Mouse (Mus musculus) liver, embryonic 15.5 days (tissue): ENCODE measurements around the gene Mydgf. TPM values are rescaled to one million over a fixed set of nuclear protein-coding genes. Genes with fewer than 3 reads are reported as not detected.

ENCODE experiments used
- ATAC-seq: fragments of 200-750 bp; cut with Nextera tagmentation; 2 replicates; pipeline ENCODE4 v1.8.0; 2017; ENCODE audit warnings: moderate number of reproducible peaks, mild to moderate bottlenecking, moderate library complexity; ENCODE audit not compliant: insufficient read depth
- H3K27ac ChIP-seq: fragments of 300-500 bp; sonication (generic); replicated peaks from 2 replicates; pipeline ENCODE4 v1.5.1; 2015; ENCODE audit warnings: mild to moderate bottlenecking, inconsistent platforms
- H3K27me3 ChIP-seq: fragments of 300-500 bp; sonication (generic); 2 replicates; pipeline ENCODE4 v1.6.1; 2015; ENCODE audit warnings: mild to moderate bottlenecking, inconsistent platforms
- H3K36me3 ChIP-seq: fragments of 300-500 bp; sonication (generic); replicated peaks from 2 replicates; pipeline ENCODE4 v1.6.1; 2015; ENCODE audit warnings: moderate library complexity, mild to moderate bottlenecking, inconsistent platforms
- H3K4me1 ChIP-seq: fragments of 300-500 bp; sonication (generic); replicated peaks from 2 replicates; pipeline ENCODE4 v1.6.1; 2015; ENCODE audit warnings: inconsistent platforms
- H3K4me2 ChIP-seq: fragments of 300-500 bp; sonication (generic); 2 replicates; pipeline ENCODE4 v1.6.1; 2015; ENCODE audit warnings: moderate library complexity, mild to moderate bottlenecking, inconsistent platforms
- H3K4me3 ChIP-seq: fragments of 300-500 bp; sonication (generic); replicated peaks from 2 replicates; pipeline ENCODE4 v1.5.1; 2015; ENCODE audit warnings: mild to moderate bottlenecking, inconsistent platforms
- H3K9ac ChIP-seq: fragments of 300-500 bp; sonication (generic); 2 replicates; pipeline ENCODE4 v1.6.1; 2015; ENCODE audit warnings: moderate library complexity, mild to moderate bottlenecking, inconsistent platforms
- H3K9me3 ChIP-seq: fragments of 300-500 bp; sonication (generic); replicated peaks from 2 replicates; pipeline ENCODE4 v1.6.1; 2016; ENCODE audit warnings: inconsistent platforms
- WGBS: fragments of 180-500 bp; shearing (Covaris S2); methylation state at CpG from one replicate; pipeline ENCODE4 v1.1.7; 2015; ENCODE audit warnings: mixed read lengths; ENCODE audit not compliant: insufficient replicate concordance; 5-methylcytosine and 5-hydroxymethylcytosine counted together
- polyA plus RNA-seq: library from polyadenylated mRNA; unstranded; fragments of >200 nt; fragmentation: Nextera tagmentation; extraction: Ambion mirVana; gene quantifications from 2 replicates; pipeline ENCODE4 v1.2.1, GENCODE M21; 2015

Gene Mydgf
- polyA plus RNA-seq, 1 experiment from 2014 or later: 58.6 TPM

GRCm38 (mm10) chr17:56194357-56194756, 10.6 kb upstream of the Mydgf start:
- Histone ChIP-seq H3K4me2 (no peak overlapping the region), H3K4me3 (no peak overlapping the region), H3K27me3 (no peaks in the 10 kb centered on the region), H3K4me1 (no peaks in the 10 kb centered on the region), H3K36me3 (peaks cover 88% of the 10 kb centered on the region), H3K27ac (no peak overlapping the region), H3K9ac (no peak overlapping the region), H3K9me3 (no peaks in the 10 kb centered on the region)
- ATAC-seq: 0 out of 2 replicates have a peak, but pooled peaks have one; percentile 4
- WGBS: 76% methylated on average over 12 of the region's 12 CpGs

- WGBS: 68% methylated on average over 6 of the region's 6 CpGs
- Histone ChIP-seq H3K27ac (no peak overlapping the region), H3K36me3 (peaks cover 84% of the 10 kb centered on the region), H3K9ac (no peak overlapping the region), H3K4me2 (no peak overlapping the region), H3K27me3 (no peaks in the 10 kb centered on the region), H3K4me3 (no peak overlapping the region), H3K9me3 (no peaks in the 10 kb centered on the region), H3K4me1 (no peaks in the 10 kb centered on the region)
- ATAC-seq: no peak
These were observed 7.5 kb upstream of the Mydgf start for GRCm38 (mm10) chr17:56191266-56191665.

DNA sequence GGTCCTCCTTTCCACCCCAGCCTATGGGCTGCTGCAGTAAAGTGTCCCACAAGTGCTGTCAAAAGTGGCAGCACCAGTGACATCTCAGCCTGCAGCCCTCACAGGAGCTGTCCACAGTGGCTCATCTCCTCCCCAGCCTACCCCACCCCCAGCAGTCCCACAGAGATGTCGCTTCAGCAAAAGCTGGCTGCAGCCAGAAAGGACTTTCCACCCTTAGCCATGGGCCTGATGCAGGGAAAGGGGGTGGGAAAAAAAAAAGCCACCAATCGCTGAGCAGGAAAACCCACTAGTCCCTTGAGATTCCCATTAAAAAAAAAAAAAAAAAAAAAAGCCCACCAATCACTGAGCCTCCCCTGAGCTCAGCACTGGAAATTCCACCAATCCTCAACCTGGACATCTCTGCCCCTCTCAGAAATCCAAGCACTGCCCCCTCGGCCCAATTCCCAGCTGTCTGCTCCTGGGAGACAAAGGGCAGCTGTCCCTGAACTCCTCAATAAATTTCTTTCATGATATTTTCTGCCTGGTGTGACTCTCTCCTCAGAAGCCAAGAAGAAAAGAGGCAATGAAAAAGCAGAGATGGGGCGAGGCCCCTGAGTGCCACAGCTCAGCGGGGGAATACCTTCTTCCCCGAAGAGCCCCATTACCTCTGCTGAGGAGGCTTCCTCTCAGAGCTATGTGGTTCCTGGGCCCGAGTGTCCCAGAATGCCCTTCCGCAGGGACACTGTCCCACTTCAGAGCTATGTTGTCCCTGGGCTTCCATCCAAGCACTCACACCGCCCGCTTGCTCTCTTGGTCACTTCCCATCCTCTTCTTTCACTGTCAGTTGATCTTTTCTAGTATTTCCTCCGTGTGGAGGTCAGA, 1.8 kb upstream of the Mydgf start:
- H3K27ac ChIP-seq: 0 out of 2 replicates have a peak overlapping the region, but pooled peaks have one; percentile 11
- 55% methylated on average over 11 of the region's 11 CpGs for WGBS
- H3K9ac ChIP-seq: no peak overlapping the region
- peaks cover 57% of the 10 kb centered on the region for H3K36me3 ChIP-seq
- no peak for ATAC-seq
- peaks cover 38% of the 10 kb centered on the region for H3K4me1 ChIP-seq
- H3K27me3 ChIP-seq: no peaks in the 10 kb centered on the region
- H3K4me2 ChIP-seq: no peak overlapping the region
- H3K4me3 ChIP-seq: no peak overlapping the region
- H3K9me3 ChIP-seq: no peaks in the 10 kb centered on the region

- H3K4me1 ChIP-seq: peaks cover 38% of the 10 kb centered on the region
- H3K4me3 ChIP-seq: peak overlapping the region; percentile 81
- peaks cover 54% of the 10 kb centered on the region for H3K36me3 ChIP-seq
- peak overlapping the region; percentile 73 for H3K27ac ChIP-seq
- ATAC-seq: peak; percentile 71
- peak overlapping the region; percentile 78 for H3K9ac ChIP-seq
- no peaks in the 10 kb centered on the region for H3K9me3 ChIP-seq
- H3K27me3 ChIP-seq: no peaks in the 10 kb centered on the region
- peak overlapping the region; percentile 87 for H3K4me2 ChIP-seq
- WGBS: under 1% methylated on average over 14 of the region's 14 CpGs
These were observed 604 bp downstream of the Mydgf start for GRCm38 (mm10) chr17:56182975-56183657.

GRCm38 (mm10) chr17:56175416-56175815, 8.3 kb downstream of the Mydgf start:
- Histone ChIP-seq H3K4me1 (peaks cover 4% of the 10 kb centered on the region; the same call in 1 of the 2 replicates), H3K9me3 (no peaks in the 10 kb centered on the region), H3K36me3 (peaks cover 43% of the 10 kb centered on the region), H3K27ac (no peak overlapping the region), H3K9ac (no peak overlapping the region), H3K27me3 (no peaks in the 10 kb centered on the region), H3K4me2 (no peak overlapping the region), H3K4me3 (no peak overlapping the region)
- ATAC-seq: no peak
- WGBS: 96% methylated on average over 3 of the region's 3 CpGs

DNA sequence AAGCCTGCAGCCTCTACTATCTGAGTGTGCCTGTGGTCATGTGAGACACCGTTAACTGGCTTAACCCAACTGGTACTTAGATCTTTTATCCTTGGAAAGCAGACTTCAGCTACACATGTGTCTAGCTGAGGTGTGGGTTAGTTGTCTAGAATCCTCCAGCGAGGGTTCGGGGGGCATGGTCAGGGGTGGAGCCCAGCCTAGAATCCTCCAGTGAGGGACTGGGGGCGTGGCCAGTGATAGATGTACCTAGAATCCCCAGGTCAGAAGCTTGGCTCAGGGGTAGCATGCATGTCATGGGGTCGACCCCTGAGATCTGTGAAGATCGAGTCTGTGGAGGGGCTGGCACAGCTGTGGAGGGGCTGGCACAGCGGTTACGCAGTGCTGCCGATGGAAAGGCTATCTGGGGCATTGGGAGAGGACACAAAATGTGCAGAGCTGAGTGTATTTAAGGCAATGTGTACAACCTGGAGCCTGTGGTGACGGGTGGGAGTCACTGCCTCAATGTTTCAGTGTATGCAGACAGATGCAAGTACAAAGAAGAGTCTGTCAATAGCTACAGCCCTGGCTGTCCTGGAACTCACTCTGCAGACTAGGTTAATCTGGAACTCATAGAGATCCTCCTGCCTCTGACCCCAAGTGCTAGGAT, 10.2 kb downstream of the Mydgf start:
- H3K4me3 ChIP-seq: no peak overlapping the region
- ATAC-seq: no peak
- H3K9me3 ChIP-seq: no peaks in the 10 kb centered on the region
- no peaks in the 10 kb centered on the region for H3K27me3 ChIP-seq
- H3K4me1 ChIP-seq: peaks cover 20% of the 10 kb centered on the region
- H3K4me2 ChIP-seq: no peak overlapping the region
- no peak overlapping the region for H3K9ac ChIP-seq
- WGBS: 50% methylated on average over 10 of the region's 10 CpGs
- peaks cover 26% of the 10 kb centered on the region for H3K36me3 ChIP-seq
- H3K27ac ChIP-seq: no peak overlapping the region

GRCm38 (mm10) chr17:56171881-56172280, 11.8 kb downstream of the Mydgf start:
- Histone ChIP-seq H3K27ac (no peak overlapping the region), H3K27me3 (no peaks in the 10 kb centered on the region), H3K4me1 (peaks cover 21% of the 10 kb centered on the region), H3K4me3 (no peak overlapping the region), H3K9ac (no peak overlapping the region), H3K4me2 (no peak overlapping the region), H3K9me3 (no peaks in the 10 kb centered on the region), H3K36me3 (peaks cover 11% of the 10 kb centered on the region)
- WGBS: 81% methylated on average over 17 of the region's 17 CpGs
- ATAC-seq: no peak

DNA sequence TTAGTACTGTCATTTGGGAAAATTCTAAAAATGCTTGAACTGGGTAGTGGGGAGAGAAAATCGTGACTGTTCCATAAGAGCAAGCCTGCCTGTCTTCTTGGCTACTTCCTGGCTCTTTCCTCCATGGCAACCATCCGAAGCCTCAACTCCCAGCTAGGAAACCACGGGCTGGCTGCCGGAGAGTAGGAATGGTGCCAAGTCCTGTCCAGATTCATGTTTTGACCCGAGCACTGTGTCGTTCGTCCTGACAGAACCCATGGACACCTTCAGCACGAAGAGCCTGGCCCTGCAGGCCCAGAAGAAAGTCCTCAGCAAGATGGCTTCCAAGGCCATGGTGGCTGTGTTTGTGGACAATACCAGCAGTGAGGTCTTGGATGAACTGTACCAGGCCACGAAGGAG, 12.3 kb downstream of the Mydgf start:
- 62% methylated on average over 9 of the region's 9 CpGs for WGBS
- Histone ChIP-seq H3K4me3 (no peak overlapping the region), H3K36me3 (peaks cover 7% of the 10 kb centered on the region), H3K27ac (no peak overlapping the region), H3K9me3 (no peaks in the 10 kb centered on the region), H3K4me2 (no peak overlapping the region), H3K4me1 (peaks cover 21% of the 10 kb centered on the region), H3K27me3 (no peaks in the 10 kb centered on the region), H3K9ac (no peak overlapping the region)
- ATAC-seq: no peak

- 61% methylated on average over 10 of the region's 10 CpGs for WGBS
- H3K9me3 ChIP-seq: no peaks in the 10 kb centered on the region
- H3K4me1 ChIP-seq: peaks cover 21% of the 10 kb centered on the region
- 0 out of 2 replicates have a peak, but pooled peaks cover 3% of the 10 kb centered on the region for H3K36me3 ChIP-seq
- no peak for ATAC-seq
- no peak overlapping the region for H3K27ac ChIP-seq
- no peaks in the 10 kb centered on the region for H3K27me3 ChIP-seq
- no peak overlapping the region for H3K9ac ChIP-seq
- H3K4me2 ChIP-seq: no peak overlapping the region
- H3K4me3 ChIP-seq: no peak overlapping the region
These were observed 13.1 kb downstream of the Mydgf start for GRCm38 (mm10) chr17:56170636-56171035.

DNA sequence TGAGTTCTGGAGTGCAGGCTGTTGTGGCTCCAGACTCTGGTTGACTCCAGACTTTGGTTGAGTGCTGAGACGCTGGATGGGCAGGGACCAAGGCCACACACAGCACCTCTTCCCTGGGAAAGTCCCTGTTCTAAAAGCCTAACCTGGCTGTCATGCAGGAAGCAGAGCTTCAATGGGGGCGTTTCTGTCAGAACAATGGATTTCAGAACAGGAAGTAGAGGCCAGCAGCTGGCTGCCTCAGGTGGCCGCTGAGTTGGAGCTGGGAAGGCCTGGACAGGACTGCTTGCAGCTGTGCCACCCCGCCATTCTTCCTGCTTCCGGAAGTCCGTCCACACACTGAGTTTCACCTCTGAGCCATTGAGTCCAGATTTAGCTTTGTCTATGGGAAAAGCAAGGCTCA, 13.9 kb downstream of the Mydgf start:
- peaks cover 24% of the 10 kb centered on the region for H3K4me1 ChIP-seq
- H3K4me2 ChIP-seq: no peak overlapping the region
- no peak overlapping the region for H3K27ac ChIP-seq
- no peak overlapping the region for H3K9ac ChIP-seq
- 29% methylated on average over 6 of the region's 6 CpGs for WGBS
- H3K9me3 ChIP-seq: no peaks in the 10 kb centered on the region
- ATAC-seq: no peak
- H3K36me3 ChIP-seq: no peaks in the 10 kb centered on the region
- no peaks in the 10 kb centered on the region for H3K27me3 ChIP-seq
- no peak overlapping the region for H3K4me3 ChIP-seq

DNA sequence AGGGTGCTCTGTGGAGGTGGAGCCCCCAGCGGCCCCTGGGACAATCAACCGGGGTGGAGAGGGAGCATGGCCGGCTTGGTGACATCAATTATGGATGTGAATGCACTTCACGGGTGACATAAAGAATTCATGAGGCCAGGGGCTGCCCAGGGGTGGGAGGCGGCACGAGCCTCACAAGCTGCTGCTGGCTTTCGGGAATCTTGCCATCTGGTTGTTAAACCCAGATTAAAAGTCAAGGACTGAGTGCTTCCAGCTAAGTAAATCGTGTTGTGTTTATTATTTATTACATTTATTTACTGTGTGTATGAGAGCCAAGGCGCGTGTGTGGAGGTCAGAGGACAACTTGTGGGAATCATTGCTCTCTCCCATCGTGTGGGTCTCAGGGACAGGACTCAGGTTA, 18.0 kb downstream of the Mydgf start:
- H3K4me1 ChIP-seq: peaks cover 48% of the 10 kb centered on the region
- no peaks in the 10 kb centered on the region for H3K36me3 ChIP-seq
- H3K27ac ChIP-seq: no peak overlapping the region
- no peaks in the 10 kb centered on the region for H3K9me3 ChIP-seq
- H3K4me2 ChIP-seq: no peak overlapping the region
- WGBS: 69% methylated on average over 11 of the region's 11 CpGs
- ATAC-seq: no peak
- H3K27me3 ChIP-seq: peaks cover 11% of the 10 kb centered on the region
- no peak overlapping the region for H3K9ac ChIP-seq
- no peak overlapping the region for H3K4me3 ChIP-seq
